Mouse (Mus musculus) heart, postnatal 0 days (tissue): ENCODE results near the gene Jmjd1c.

Source experiments
- CTCF ChIP-seq: IDR thresholded peaks from 2 replicates; pipeline ENCODE4 v1.5.1; 2016; ENCODE audit warnings: antibody characterized with exemption, control low read depth, low read depth
- EP300 ChIP-seq: IDR thresholded peaks from 2 replicates; pipeline ENCODE4 v1.6.1; 2016; ENCODE audit warnings: antibody characterized with exemption, low read depth

DNA sequence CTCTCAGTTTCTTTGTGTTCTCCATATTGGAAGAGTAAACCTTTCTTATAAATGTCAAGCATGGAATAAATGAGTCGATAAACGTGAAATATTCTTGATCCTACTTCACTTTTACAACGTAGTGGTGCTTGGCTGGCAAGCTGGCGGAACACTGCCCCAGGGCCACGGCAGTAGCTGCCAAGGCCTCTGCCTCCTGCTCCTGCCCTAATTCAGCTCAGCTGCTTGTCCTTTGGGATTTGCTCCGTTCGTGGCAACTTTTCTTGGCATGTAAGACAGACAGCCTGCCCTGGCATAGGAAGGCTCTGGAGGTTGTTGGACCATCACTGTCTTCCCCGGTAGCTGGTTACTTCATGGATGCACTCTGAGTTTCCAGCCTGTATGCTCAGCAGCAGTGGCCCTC, 20.3 kb downstream of the Jmjd1c start:
- TF ChIP-seq CTCF = no peak
- TF ChIP-seq EP300 = no peak
